Mouse (Mus musculus) stomach, embryonic 16.5 days (tissue): Measurements from ENCODE around the gene Rad9a. TPM values are rescaled to one million over a fixed set of nuclear protein-coding genes. Genes with fewer than 3 reads are reported as not detected.

Experiments used
- ATAC-seq: fragments of 200-750 bp; cut with Nextera tagmentation; 2 replicates; pipeline ENCODE4 v1.8.0; 2017; ENCODE audit warnings: moderate number of reproducible peaks, moderate TSS enrichment; ENCODE audit not compliant: insufficient read depth, low FRiP score
- H3K27ac ChIP-seq: fragments of 300-500 bp; sonication (generic); 2 replicates; pipeline ENCODE4 v1.5.1; 2014; ENCODE audit warnings: low read length
- H3K27me3 ChIP-seq: fragments of 300-500 bp; sonication (generic); 2 replicates; pipeline ENCODE4 v1.6.1; 2014; ENCODE audit warnings: low read length, control low read depth, mixed read lengths; ENCODE audit not compliant: control insufficient read depth, insufficient read depth
- H3K36me3 ChIP-seq: fragments of 300-500 bp; sonication (generic); 2 replicates; pipeline ENCODE4 v1.6.1; 2014; ENCODE audit warnings: low read length; ENCODE audit not compliant: control insufficient read depth, insufficient read depth
- H3K4me1 ChIP-seq: fragments of 300-500 bp; sonication (generic); 2 replicates; pipeline ENCODE4 v1.6.1; 2014; ENCODE audit warnings: low read length, control low read depth, mixed read lengths; ENCODE audit not compliant: control insufficient read depth, insufficient read depth
- H3K4me2 ChIP-seq: fragments of 300-500 bp; sonication (generic); 2 replicates; pipeline ENCODE4 v1.6.1; 2014; ENCODE audit warnings: low read depth, low read length, mixed read lengths
- H3K4me3 ChIP-seq: fragments of 300-500 bp; sonication (generic); replicated peaks from 2 replicates; pipeline ENCODE4 v1.5.1; 2014; ENCODE audit warnings: mild to moderate bottlenecking, low read length
- H3K9ac ChIP-seq: fragments of 300-500 bp; sonication (generic); 2 replicates; pipeline ENCODE4 v1.6.1; 2014; ENCODE audit warnings: low read length
- H3K9me3 ChIP-seq: fragments of 300-500 bp; sonication (generic); replicated peaks from 2 replicates; pipeline ENCODE4 v1.6.1; 2016; ENCODE audit warnings: low read length, control low read depth; ENCODE audit not compliant: control insufficient read depth
- WGBS: fragments of 180-500 bp; shearing (Covaris S2); extraction: QIAGEN DNeasy Blood & Tissue Kit; methylation state at CpG from one replicate; pipeline ENCODE4 v1.1.7; 2014; 5-methylcytosine and 5-hydroxymethylcytosine counted together
- polyA plus RNA-seq: library from polyadenylated mRNA; unstranded; fragments of >200 nt; fragmentation: Nextera tagmentation; extraction: Ambion mirVana; gene quantifications from 2 replicates; pipeline ENCODE4 v1.2.1, GENCODE M21; 2015

The Rad9a gene
- polyA plus RNA-seq, 1 experiment from 2014 or later: 26.7 TPM

GRCm38 (mm10) chr19:4154437-4155222 is 46.8 kb downstream of the Rad9a start:
- WGBS: 71% methylated on average over 13 of the region's 13 CpGs
- Histone ChIP-seq H3K27me3 (no peaks in the 10 kb centered on the region), H3K9me3 (no peaks in the 10 kb centered on the region), H3K4me3 (no peak overlapping the region), H3K4me1 (peaks cover under 1% of the 10 kb centered on the region), H3K36me3 (peaks cover 9% of the 10 kb centered on the region), H3K4me2 (no peak overlapping the region), H3K9ac (no peak overlapping the region), H3K27ac (no peak overlapping the region)
- ATAC-seq: no peak

GRCm38 (mm10) chr19:4153232-4153654 is 48.2 kb downstream of the Rad9a start, which contains the start of gene Ptprcap:
Gene Ptprcap (plus strand): TSS chr19:4153604.
- H3K36me3 ChIP-seq: peaks cover 9% of the 10 kb centered on the region

GRCm38 (mm10) chr19:4152445-4153231 is 48.8 kb downstream of the Rad9a start:
- ATAC-seq: no peak
- 90% methylated on average over 8 of the region's 8 CpGs for WGBS
- Histone ChIP-seq H3K27ac (no peak overlapping the region), H3K36me3 (peaks cover 9% of the 10 kb centered on the region), H3K27me3 (no peaks in the 10 kb centered on the region), H3K9me3 (no peaks in the 10 kb centered on the region), H3K9ac (no peak overlapping the region), H3K4me3 (no peak overlapping the region), H3K4me2 (no peak overlapping the region), H3K4me1 (peaks cover 14% of the 10 kb centered on the region)

More at GRCm38 (mm10) chr19:4153232-4153654, 48.2 kb downstream of the Rad9a start, which contains the start of gene Ptprcap:
- Histone ChIP-seq H3K27me3 (no peaks in the 10 kb centered on the region), H3K9me3 (no peaks in the 10 kb centered on the region), H3K4me2 (no peak within 1 kb of the TSS), H3K9ac (no peak within 1 kb of the TSS), H3K4me3 (no peak within 1 kb of the TSS), H3K27ac (no peak within 1 kb of the TSS), H3K4me1 (peaks cover 8% of the 10 kb centered on the region)
- ATAC-seq: no peak
- 67% methylated on average over 11 of the region's 11 CpGs for WGBS

DNA sequence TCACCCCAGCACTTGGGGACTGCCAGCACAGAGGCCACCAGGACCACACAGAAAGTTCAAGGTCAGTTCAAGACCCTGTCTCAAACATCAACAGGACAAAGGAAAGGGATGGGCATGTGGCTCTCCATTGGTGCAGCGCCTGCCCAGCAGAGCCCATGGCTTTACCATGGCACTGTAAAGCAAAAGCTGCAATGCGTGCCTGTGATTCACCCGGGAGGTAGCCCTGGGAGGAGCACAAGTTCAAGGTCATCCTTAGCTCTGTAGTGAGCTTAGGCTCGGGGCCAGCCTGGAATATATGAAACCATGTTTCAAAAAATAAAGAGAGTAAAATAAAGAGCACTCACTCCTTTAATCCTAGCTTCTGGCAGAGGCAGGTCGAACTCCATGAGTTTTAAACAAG is 49.6 kb downstream of the Rad9a start:
- Histone ChIP-seq H3K27me3 (no peaks in the 10 kb centered on the region), H3K27ac (no peak overlapping the region), H3K4me1 (peaks cover 15% of the 10 kb centered on the region), H3K36me3 (peaks cover 9% of the 10 kb centered on the region), H3K4me2 (no peak overlapping the region), H3K4me3 (no peak overlapping the region), H3K9ac (no peak overlapping the region), H3K9me3 (no peaks in the 10 kb centered on the region)
- ATAC-seq: no peak
- WGBS: 90% methylated on average over 5 of the region's 5 CpGs

DNA sequence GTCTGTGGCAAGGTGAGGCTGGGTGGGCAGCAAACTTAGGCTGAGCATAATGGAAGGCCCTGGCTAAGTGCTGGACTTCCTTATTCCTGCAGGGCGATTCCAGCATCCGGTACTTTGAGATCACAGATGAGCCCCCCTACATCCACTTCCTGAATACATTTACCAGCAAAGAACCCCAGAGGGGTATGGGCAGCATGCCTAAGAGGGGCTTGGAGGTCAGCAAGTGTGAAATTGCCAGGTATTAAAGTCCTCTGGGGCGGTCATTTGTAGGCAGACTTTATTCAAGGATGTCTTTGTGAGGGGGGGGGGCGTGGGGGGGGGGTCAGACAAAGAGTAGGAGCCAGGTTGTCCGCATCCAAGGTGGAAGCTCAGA is 50.0 kb downstream of the Rad9a start:
- Histone ChIP-seq H3K4me3 (no peak overlapping the region), H3K27ac (no peak overlapping the region), H3K27me3 (no peaks in the 10 kb centered on the region), H3K9me3 (no peaks in the 10 kb centered on the region), H3K9ac (no peak overlapping the region), H3K36me3 (peaks cover 9% of the 10 kb centered on the region), H3K4me1 (peaks cover 15% of the 10 kb centered on the region), H3K4me2 (no peak overlapping the region)
- no peak for ATAC-seq
- WGBS: 81% methylated on average over 5 of the region's 5 CpGs

DNA sequence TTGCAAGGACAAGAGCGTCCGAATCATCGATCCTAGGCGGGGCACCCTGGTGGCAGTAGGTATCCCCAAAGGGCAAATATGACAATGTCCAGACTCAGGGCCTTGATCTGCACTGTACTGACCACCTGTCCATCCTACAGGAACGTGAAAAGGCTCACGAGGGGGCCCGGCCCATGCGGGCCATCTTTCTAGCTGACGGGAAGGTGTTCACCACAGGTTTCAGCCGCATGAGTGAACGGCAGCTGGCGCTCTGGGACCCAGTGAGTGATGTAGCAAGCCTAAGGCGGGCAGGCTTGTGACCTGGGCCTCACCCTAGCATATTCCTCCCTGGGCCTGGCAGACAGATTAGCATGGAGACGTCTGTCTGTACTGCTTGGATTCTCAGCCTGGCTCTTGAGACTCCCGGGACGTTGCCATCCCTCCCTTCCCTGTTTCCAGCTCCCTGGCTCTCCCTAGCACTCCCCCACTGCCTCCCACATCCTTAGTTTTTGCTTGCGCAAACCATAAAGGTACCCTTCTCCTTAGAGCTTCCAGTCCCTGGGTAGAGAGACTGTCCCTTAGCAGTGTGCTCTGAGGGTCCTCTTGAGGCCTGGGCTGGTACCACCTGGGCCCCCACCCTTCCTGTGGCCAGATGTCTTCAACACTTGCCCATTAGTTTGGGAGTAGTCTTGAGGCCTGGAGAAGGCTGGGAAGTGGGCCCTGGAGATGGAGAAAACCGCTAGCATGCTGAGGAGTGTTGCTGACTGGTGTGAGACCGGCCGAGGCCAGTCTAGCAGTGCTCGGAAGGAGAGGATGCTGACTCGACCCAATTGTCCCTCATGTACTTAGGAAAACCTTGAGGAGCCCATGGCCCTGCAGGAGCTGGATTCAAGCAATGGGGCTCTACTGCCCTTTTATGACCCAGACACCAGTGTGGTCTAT is 50.6 kb downstream of the Rad9a start:
- H3K4me3 ChIP-seq: no peak overlapping the region
- 92% methylated on average over 22 of the region's 22 CpGs for WGBS
- peaks cover 15% of the 10 kb centered on the region for H3K4me1 ChIP-seq
- H3K27me3 ChIP-seq: no peaks in the 10 kb centered on the region
- peaks cover 9% of the 10 kb centered on the region for H3K36me3 ChIP-seq
- H3K9me3 ChIP-seq: no peaks in the 10 kb centered on the region
- ATAC-seq: no peak
- H3K27ac ChIP-seq: no peak overlapping the region
- H3K4me2 ChIP-seq: no peak overlapping the region
- no peak overlapping the region for H3K9ac ChIP-seq

DNA sequence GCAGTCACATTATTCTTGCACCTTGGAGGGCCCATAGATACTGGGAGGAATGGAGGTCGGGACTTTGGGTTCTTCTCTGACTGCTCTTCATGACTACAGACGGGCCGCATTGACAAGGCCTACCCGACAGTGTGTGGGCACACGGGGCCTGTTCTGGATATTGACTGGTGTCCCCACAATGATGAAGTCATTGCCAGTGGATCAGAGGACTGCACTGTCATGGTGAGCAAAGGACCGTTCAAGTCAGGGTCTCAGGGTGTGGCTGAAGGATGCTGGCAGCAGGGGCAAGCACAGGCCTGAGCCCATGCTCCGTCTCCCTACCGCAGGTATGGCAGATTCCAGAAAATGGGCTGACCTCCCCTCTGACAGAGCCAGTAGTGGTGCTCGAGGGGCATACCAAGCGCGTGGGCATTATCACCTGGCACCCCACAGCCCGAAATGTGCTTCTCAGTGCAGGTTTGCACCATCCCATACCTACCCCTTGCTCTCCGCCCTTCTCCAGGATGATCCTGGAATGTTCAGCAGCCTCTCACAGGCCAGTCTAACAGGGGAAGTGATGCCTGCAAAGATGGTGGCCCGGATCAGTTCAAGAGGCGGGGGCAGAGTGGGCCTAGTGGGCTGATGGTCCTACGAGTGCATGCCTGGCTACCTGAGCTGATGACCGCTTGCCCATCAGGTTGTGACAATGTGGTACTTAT is 51.5 kb downstream of the Rad9a start:
- Histone ChIP-seq H3K9me3 (no peaks in the 10 kb centered on the region), H3K27me3 (no peaks in the 10 kb centered on the region), H3K4me2 (peak overlapping the region; percentile 86), H3K36me3 (peaks cover 9% of the 10 kb centered on the region), H3K9ac (peak overlapping the region; percentile 96), H3K4me1 (peaks cover 15% of the 10 kb centered on the region), H3K4me3 (peak overlapping the region; percentile 87; the same call in 1 of the 2 replicates), H3K27ac (0 out of 2 replicates have a peak overlapping the region, but pooled peaks have one; percentile 76)
- WGBS: 92% methylated on average over 17 of the region's 17 CpGs
- ATAC-seq: no peak

GRCm38 (mm10) chr19:4149283-4149682 is 52.2 kb downstream of the Rad9a start:
- no peaks in the 10 kb centered on the region for H3K27me3 ChIP-seq
- H3K9ac ChIP-seq: peak overlapping the region; percentile 96
- peaks cover 15% of the 10 kb centered on the region for H3K4me1 ChIP-seq
- peaks cover 9% of the 10 kb centered on the region for H3K36me3 ChIP-seq
- 82% methylated on average over 11 of the region's 11 CpGs for WGBS
- H3K9me3 ChIP-seq: no peaks in the 10 kb centered on the region
- peak overlapping the region; percentile 86 for H3K4me2 ChIP-seq
- no peak for ATAC-seq
- H3K27ac ChIP-seq: peak overlapping the region; percentile 76
- H3K4me3 ChIP-seq: peak overlapping the region; percentile 87
